Mouse (Mus musculus): ENCODE measurements around the gene Kcnc1.

GRCm38 (mm10) chr7:46353875-46354274 lies 42.4 kb upstream of the Kcnc1 start:
- TF ChIP-seq POLR2A (IDR thresholded peaks at IDR 0.05; ENCODE audit: low read depth, low read length) (no peak), CTCF (conservative IDR thresholded peaks at IDR 0.05; ENCODE audit: insufficient read depth, insufficient read length, low read depth, low read length) (no peak)
